Mouse (Mus musculus) C2C12 (cell line): ENCODE results near the gene Sox2.

Experiments used
- CTCF ChIP-seq: IDR thresholded peaks from one replicate; pipeline ENCODE4 v1.5.1; 2011; ENCODE audit not compliant: control insufficient read depth, insufficient read depth, insufficient read length
- USF1 ChIP-seq: IDR thresholded peaks from one replicate; pipeline ENCODE4 v1.6.1; 2011; ENCODE audit warnings: low read depth, mild to moderate bottlenecking, control low read depth, moderate library complexity

DNA sequence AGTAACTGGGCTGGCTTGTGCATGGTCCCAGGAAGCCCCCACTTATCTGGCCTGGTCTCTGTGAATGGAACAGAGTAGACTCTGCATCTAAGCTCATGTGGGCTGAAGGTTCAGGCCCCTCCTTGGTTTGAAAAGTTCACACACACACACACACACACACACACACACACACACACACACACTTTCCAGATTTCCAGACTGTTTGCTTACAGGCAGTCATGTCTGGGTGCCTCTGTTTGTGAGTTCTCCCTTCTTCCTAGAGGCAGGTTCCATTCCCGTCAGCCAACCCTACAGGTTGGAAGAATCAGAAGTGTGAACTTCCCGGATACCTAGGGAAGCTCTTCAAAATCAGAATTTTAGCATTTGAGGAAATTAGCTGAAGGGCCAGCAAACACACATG is 17.0 kb downstream of the Sox2 start:
- no peak for TF ChIP-seq CTCF
- no peak for TF ChIP-seq USF1
